Mouse (Mus musculus): ENCODE measurements around the gene Slc36a3. TPM values are rescaled to one million over a fixed set of nuclear protein-coding genes. Genes with fewer than 3 reads are reported as not detected.

Gene Slc36a3
- polyA plus RNA-seq (2014; fragmentation: Nextera tagmentation; extraction: Ambion mirVana) = not detected in 2 replicates

- Histone ChIP-seq H3K4me2 (ENCODE audit: low read length) (no peak within 1 kb of the TSS), H3K27me3 (ENCODE audit: control insufficient read depth, insufficient read depth, low read length) (no peaks in the 10 kb centered on the region), H3K9me3 (ENCODE audit: control insufficient read depth, low read length) (no peaks in the 10 kb centered on the region), H3K36me3 (ENCODE audit: control insufficient read depth, insufficient read depth, low read length) (no peaks in the 10 kb centered on the region), H3K4me3 (ENCODE audit: control insufficient read depth in 1 of 2, insufficient read depth in 1 of 2, low read depth in 1 of 2, low read length in 2 of 2) (no peak within 1 kb of the TSS), H3K27ac (replicated peaks in 1 of 2; ENCODE audit: control insufficient read depth in 1 of 2, insufficient read depth in 1 of 2, low read depth in 2 of 2, low read length in 2 of 2) (no peak within 1 kb of the TSS), H3K9ac (ENCODE audit: low read length) (no peak within 1 kb of the TSS), H3K4me1 (ENCODE audit: control insufficient read depth in 2 of 2, insufficient read depth in 2 of 2, low read length in 2 of 2) (no peaks in the 10 kb centered on the region)
- WGBS = 73% methylated on average over 3 of the region's 3 CpGs
- no peak for ATAC-seq (ENCODE audit: insufficient number of reproducible peaks, insufficient read depth, low FRiP score, low read depth)
These were observed at the start of gene Slc36a3 for GRCm38 (mm10) chr11:55151608-55152007. TSS of gene Slc36a3 (minus strand) at chr11:55151708.

GRCm38 (mm10) chr11:55197740-55198510 lies 46.4 kb upstream of the Slc36a3 start:
- Histone ChIP-seq H3K4me3 (ENCODE audit: control insufficient read depth in 1 of 2, insufficient read depth in 1 of 2, low read depth in 1 of 2, low read length in 2 of 2) (no peak overlapping the region), H3K27me3 (ENCODE audit: control insufficient read depth, insufficient read depth, low read length) (no peaks in the 10 kb centered on the region), H3K36me3 (ENCODE audit: control insufficient read depth, insufficient read depth, low read length) (no peaks in the 10 kb centered on the region), H3K27ac (replicated peaks in 1 of 2; ENCODE audit: control insufficient read depth in 1 of 2, insufficient read depth in 1 of 2, low read depth in 2 of 2, low read length in 2 of 2) (no peak overlapping the region), H3K4me2 (ENCODE audit: low read length) (no peak overlapping the region), H3K9me3 (ENCODE audit: control insufficient read depth, low read length) (no peaks in the 10 kb centered on the region), H3K9ac (ENCODE audit: low read length) (no peak overlapping the region), H3K4me1 (ENCODE audit: control insufficient read depth in 2 of 2, insufficient read depth in 2 of 2, low read length in 2 of 2) (0 out of 4 replicates have a peak, but pooled peaks cover 0 to 2% of the 10 kb centered on the region in 2 experiments)
- WGBS = 56% methylated on average over 8 of the region's 8 CpGs
- ATAC-seq (ENCODE audit: insufficient number of reproducible peaks, insufficient read depth, low FRiP score, low read depth) = no peak

GRCm38 (mm10) chr11:55197086-55197485 lies 45.6 kb upstream of the Slc36a3 start:
- no peak for ATAC-seq (ENCODE audit: insufficient number of reproducible peaks, insufficient read depth, low FRiP score, low read depth)
- H3K9me3 ChIP-seq (ENCODE audit: control insufficient read depth, low read length) = no peaks in the 10 kb centered on the region
- no peak overlapping the region for H3K9ac ChIP-seq (ENCODE audit: low read length)
- WGBS = 56% methylated on average over 6 of the region's 6 CpGs
- H3K36me3 ChIP-seq (ENCODE audit: control insufficient read depth, insufficient read depth, low read length) = no peaks in the 10 kb centered on the region
- H3K27ac ChIP-seq (replicated peaks in 1 of 2; ENCODE audit: control insufficient read depth in 1 of 2, insufficient read depth in 1 of 2, low read depth in 2 of 2, low read length in 2 of 2) = no peak overlapping the region
- no peak overlapping the region for H3K4me3 ChIP-seq (ENCODE audit: control insufficient read depth in 1 of 2, insufficient read depth in 1 of 2, low read depth in 1 of 2, low read length in 2 of 2)
- H3K4me2 ChIP-seq (ENCODE audit: low read length) = no peak overlapping the region
- 0 out of 4 replicates have a peak, but pooled peaks cover 0 to 2% of the 10 kb centered on the region in 2 experiments for H3K4me1 ChIP-seq (ENCODE audit: control insufficient read depth in 2 of 2, insufficient read depth in 2 of 2, low read length in 2 of 2)
- no peaks in the 10 kb centered on the region for H3K27me3 ChIP-seq (ENCODE audit: control insufficient read depth, insufficient read depth, low read length)

GRCm38 (mm10) chr11:55190216-55190615 lies 38.7 kb upstream of the Slc36a3 start:
- H3K4me1 ChIP-seq (ENCODE audit: control insufficient read depth in 2 of 2, insufficient read depth in 2 of 2, low read length in 2 of 2) = peaks cover 9 to 14% of the 10 kb centered on the region in 2 experiments
- H3K9me3 ChIP-seq (ENCODE audit: control insufficient read depth, low read length) = no peaks in the 10 kb centered on the region
- no peak overlapping the region for H3K4me2 ChIP-seq (ENCODE audit: low read length)
- ATAC-seq (ENCODE audit: insufficient number of reproducible peaks, insufficient read depth, low FRiP score, low read depth) = no peak
- H3K9ac ChIP-seq (ENCODE audit: low read length) = no peak overlapping the region
- H3K27ac ChIP-seq (replicated peaks in 1 of 2; ENCODE audit: control insufficient read depth in 1 of 2, insufficient read depth in 1 of 2, low read depth in 2 of 2, low read length in 2 of 2) = no peak overlapping the region
- H3K36me3 ChIP-seq (ENCODE audit: control insufficient read depth, insufficient read depth, low read length) = no peaks in the 10 kb centered on the region
- H3K27me3 ChIP-seq (ENCODE audit: control insufficient read depth, insufficient read depth, low read length) = no peaks in the 10 kb centered on the region
- no peak overlapping the region for H3K4me3 ChIP-seq (ENCODE audit: control insufficient read depth in 1 of 2, insufficient read depth in 1 of 2, low read depth in 1 of 2, low read length in 2 of 2)
- 58% methylated on average over 3 of the region's 3 CpGs for WGBS

- 76% methylated on average over 6 of the region's 6 CpGs for WGBS
- Histone ChIP-seq H3K4me3 (ENCODE audit: control insufficient read depth in 1 of 2, insufficient read depth in 1 of 2, low read depth in 1 of 2, low read length in 2 of 2) (no peak overlapping the region), H3K4me1 (ENCODE audit: control insufficient read depth in 2 of 2, insufficient read depth in 2 of 2, low read length in 2 of 2) (peaks cover 9 to 14% of the 10 kb centered on the region in 2 experiments), H3K9me3 (ENCODE audit: control insufficient read depth, low read length) (no peaks in the 10 kb centered on the region), H3K9ac (ENCODE audit: low read length) (no peak overlapping the region), H3K27me3 (ENCODE audit: control insufficient read depth, insufficient read depth, low read length) (no peaks in the 10 kb centered on the region), H3K36me3 (ENCODE audit: control insufficient read depth, insufficient read depth, low read length) (no peaks in the 10 kb centered on the region), H3K27ac (replicated peaks in 1 of 2; ENCODE audit: control insufficient read depth in 1 of 2, insufficient read depth in 1 of 2, low read depth in 2 of 2, low read length in 2 of 2) (peak overlapping the region; percentile 52 to 83; a peak in 3 of 4 replicates), H3K4me2 (ENCODE audit: low read length) (no peak overlapping the region)
- no peak for ATAC-seq (ENCODE audit: insufficient number of reproducible peaks, insufficient read depth, low FRiP score, low read depth)
These were observed 36.3 kb upstream of the Slc36a3 start for GRCm38 (mm10) chr11:55187777-55188176.

- Histone ChIP-seq H3K4me1 (ENCODE audit: control insufficient read depth in 2 of 2, insufficient read depth in 2 of 2, low read length in 2 of 2) (peaks cover 9 to 14% of the 10 kb centered on the region in 2 experiments), H3K9ac (ENCODE audit: low read length) (no peak overlapping the region), H3K27ac (replicated peaks in 1 of 2; ENCODE audit: control insufficient read depth in 1 of 2, insufficient read depth in 1 of 2, low read depth in 2 of 2, low read length in 2 of 2) (peak overlapping the region; percentile 52 to 83), H3K27me3 (ENCODE audit: control insufficient read depth, insufficient read depth, low read length) (no peaks in the 10 kb centered on the region), H3K36me3 (ENCODE audit: control insufficient read depth, insufficient read depth, low read length) (no peaks in the 10 kb centered on the region), H3K4me2 (ENCODE audit: low read length) (no peak overlapping the region), H3K4me3 (ENCODE audit: control insufficient read depth in 1 of 2, insufficient read depth in 1 of 2, low read depth in 1 of 2, low read length in 2 of 2) (no peak overlapping the region), H3K9me3 (ENCODE audit: control insufficient read depth, low read length) (no peaks in the 10 kb centered on the region)
- WGBS = 29% methylated on average over 4 of the region's 4 CpGs
- ATAC-seq (ENCODE audit: insufficient number of reproducible peaks, insufficient read depth, low FRiP score, low read depth) = no peak; the same call in 1 of the 2 replicates
These were observed 35.8 kb upstream of the Slc36a3 start for GRCm38 (mm10) chr11:55187292-55187691.

- H3K9ac ChIP-seq (ENCODE audit: low read length) = peak within 1 kb of the TSS; percentile 8; the same call in 1 of the 2 replicates
- no peak for ATAC-seq (ENCODE audit: insufficient number of reproducible peaks, insufficient read depth, low FRiP score, low read depth)
- H3K4me1 ChIP-seq (ENCODE audit: control insufficient read depth in 2 of 2, insufficient read depth in 2 of 2, low read length in 2 of 2) = peaks cover 9 to 14% of the 10 kb centered on the region in 2 experiments
- no peak within 1 kb of the TSS; a peak in 1 of 4 replicates for H3K4me3 ChIP-seq (ENCODE audit: control insufficient read depth in 1 of 2, insufficient read depth in 1 of 2, low read depth in 1 of 2, low read length in 2 of 2)
- no peaks in the 10 kb centered on the region for H3K36me3 ChIP-seq (ENCODE audit: control insufficient read depth, insufficient read depth, low read length)
- no peaks in the 10 kb centered on the region for H3K9me3 ChIP-seq (ENCODE audit: control insufficient read depth, low read length)
- H3K27me3 ChIP-seq (ENCODE audit: control insufficient read depth, insufficient read depth, low read length) = no peaks in the 10 kb centered on the region
- peak within 1 kb of the TSS; percentile 9 for H3K4me2 ChIP-seq (ENCODE audit: low read length)
- no peak within 1 kb of the TSS for H3K27ac ChIP-seq (replicated peaks in 1 of 2; ENCODE audit: control insufficient read depth in 1 of 2, insufficient read depth in 1 of 2, low read depth in 2 of 2, low read length in 2 of 2)
- WGBS = 27% methylated on average over 10 of the region's 10 CpGs
These were observed 33.3 kb upstream of the Slc36a3 start, which contains the start of gene Slc36a2 for GRCm38 (mm10) chr11:55184733-55185291. TSS of gene Slc36a2 (minus strand) at chr11:55185077.
